Mouse (Mus musculus) urinary bladder, postnatal 14 days (tissue): Measurements from ENCODE around the gene Sept12.

Experiments
- DNase-seq: peaks from one replicate; pipeline ENCODE4 v3.0.0; 2021; ENCODE audit warnings: low spot score

Gene Sept12

GRCm38 (mm10) chr16:4997553-4997952, at the start of gene Sept12:
Sept12 (minus strand) TSS chr16:4997852.
- DNase-seq, result no peak

- DNase-seq, result no peak
Observed at GRCm38 (mm10) chr16:5045322-5045721, 47.7 kb upstream of the Sept12 start.

DNA sequence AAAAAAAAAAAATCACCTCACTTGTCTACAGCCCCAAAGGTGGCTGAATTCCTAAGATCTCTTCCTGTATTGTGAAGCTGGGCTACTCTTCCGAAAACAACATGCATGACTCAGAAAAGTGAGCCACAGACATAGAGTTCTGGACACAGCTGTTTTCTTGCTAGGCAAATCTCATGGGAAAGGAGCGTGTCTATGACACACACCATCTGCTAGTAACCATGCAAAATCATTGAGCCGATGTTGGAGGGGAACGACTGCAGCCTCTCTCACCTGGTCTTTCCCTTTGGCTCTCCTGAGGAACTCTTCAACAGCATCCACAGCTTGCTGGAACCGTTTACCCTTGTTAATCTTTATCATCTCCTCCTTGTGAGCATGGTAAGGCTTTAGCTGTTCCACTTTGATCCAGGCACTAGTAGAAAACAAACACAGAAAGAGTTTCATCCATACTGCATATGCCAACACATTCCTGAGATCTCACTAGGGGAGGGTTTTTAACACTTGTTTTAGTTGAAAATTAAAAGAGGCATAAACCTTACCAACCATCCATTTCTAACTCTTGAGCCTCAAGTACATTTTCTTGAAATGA, 39.1 kb upstream of the Sept12 start:
- DNase-seq, result no peak

- DNase-seq, result no peak
Observed at GRCm38 (mm10) chr16:5035591-5035990, 37.9 kb upstream of the Sept12 start.

DNA sequence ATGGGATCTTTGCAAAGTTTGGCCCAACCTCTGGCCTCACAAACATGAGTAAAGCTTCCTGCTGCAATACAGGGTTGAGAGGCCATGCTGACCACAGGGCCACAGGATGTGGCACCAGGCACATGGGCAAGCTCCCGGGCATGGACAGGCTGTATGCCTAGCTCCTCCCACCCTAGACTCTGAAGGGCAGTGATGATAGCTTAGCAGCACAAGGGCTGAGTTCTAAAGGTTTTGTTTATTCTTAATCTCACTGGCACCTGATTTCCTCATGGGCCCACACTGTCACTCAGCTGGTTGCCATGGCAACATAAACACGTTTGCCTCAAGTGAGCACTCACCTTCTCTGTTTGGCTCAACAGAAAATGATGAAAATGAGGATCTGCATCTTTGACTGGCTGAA, 32.2 kb upstream of the Sept12 start:
- no peak for DNase-seq

- DNase-seq, result no peak
Observed at GRCm38 (mm10) chr16:5024021-5024420, 26.4 kb upstream of the Sept12 start.

DNA sequence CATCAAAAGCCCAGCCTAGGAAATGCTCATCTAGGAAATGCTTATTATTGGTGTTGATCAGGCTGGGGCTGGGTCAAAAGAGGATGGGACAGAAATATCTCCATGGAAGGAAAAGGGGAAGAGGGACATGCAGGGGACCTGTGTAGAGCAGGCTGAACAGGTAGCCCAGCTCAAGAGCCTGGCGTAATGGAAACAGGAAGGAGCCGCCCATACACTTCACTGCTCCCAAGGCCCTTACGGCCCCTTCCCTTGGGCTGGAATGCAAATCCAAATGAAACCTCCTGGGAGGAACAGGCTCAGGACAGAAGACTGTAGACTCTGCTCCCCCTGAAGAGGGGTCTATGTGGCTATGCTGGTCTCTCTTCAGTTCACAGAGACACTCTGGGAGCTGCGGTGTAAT, 16.9 kb upstream of the Sept12 start:
- no peak for DNase-seq

DNA sequence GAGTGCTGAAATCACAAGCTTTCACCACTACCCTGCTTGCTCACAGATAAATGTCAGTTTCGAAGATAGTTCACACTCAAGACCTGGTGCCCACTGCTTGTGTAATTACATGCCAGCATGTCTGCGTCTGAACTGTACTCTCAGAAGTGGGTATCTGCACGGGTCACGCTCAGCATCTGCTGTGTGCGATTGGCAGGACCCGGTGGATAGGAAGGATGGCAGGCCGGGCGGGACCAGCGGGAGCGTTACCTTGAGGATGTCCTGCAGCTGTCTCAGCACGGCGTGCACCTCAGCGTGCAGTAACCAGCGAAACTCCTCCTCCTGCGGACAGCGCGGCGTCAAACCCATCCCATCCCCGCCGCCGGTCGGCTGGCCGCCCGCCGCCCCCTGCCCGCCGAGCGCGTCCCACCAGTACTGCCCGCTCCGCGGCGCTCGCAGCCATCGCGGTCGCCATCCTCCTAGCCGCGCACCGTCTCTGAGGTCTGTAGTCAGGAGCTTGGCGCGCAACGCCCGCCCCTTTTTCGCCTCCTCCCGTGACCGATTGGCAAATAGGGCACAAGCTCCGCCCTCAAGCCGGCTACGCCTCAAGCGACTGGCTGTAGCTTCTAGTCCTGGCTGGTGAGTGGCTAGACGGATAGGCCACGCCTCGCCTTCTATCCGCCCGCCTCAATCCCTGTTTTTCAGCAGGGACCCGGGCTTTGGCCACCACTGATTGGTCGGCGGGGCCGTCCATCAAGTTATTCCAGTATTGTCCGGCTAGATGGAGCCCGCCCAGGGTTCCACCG, 15.6 kb upstream of the Sept12 start, which contains the start of gene Rogdi:
Gene Rogdi, minus strand, starts transcription at position 500 of the 785 bp plus-strand sequence.
- peak; percentile 99 for DNase-seq

- no peak for DNase-seq
Observed at GRCm38 (mm10) chr16:5012036-5013005, 14.7 kb upstream of the Sept12 start.

GRCm38 (mm10) chr16:5011285-5011684, 13.6 kb upstream of the Sept12 start:
- DNase-seq, result no peak

GRCm38 (mm10) chr16:5010371-5010935, 12.8 kb upstream of the Sept12 start:
- no peak for DNase-seq

GRCm38 (mm10) chr16:5008076-5008475, 10.4 kb upstream of the Sept12 start:
- DNase-seq, result no peak

- DNase-seq, result no peak
Observed at GRCm38 (mm10) chr16:5007492-5007891, 9.8 kb upstream of the Sept12 start.

GRCm38 (mm10) chr16:5007067-5007466, 9.4 kb upstream of the Sept12 start, which contains the start of gene Smim22:
Smim22 (plus strand) TSS chr16:5007288.
- peak; percentile 78 for DNase-seq

DNA sequence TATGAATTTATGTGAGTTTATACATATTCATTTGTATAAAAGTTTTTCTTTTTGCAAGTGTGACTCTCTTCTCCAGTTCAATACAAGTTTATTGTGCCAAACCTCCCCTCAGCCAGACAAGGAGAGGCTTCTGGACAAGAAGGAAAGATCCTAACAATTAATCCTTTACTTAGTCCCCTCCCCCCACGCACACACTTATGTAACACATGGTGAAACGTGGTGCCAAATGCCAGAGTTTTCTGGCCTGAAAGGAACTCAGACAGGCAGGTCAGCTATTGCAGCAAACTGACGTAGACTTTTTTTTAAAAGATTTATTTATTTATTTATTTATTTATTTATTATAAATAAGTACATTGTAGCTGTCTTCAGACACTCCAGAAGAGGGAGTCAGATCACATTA, 3.0 kb upstream of the Sept12 start:
- DNase-seq, result no peak

DNA sequence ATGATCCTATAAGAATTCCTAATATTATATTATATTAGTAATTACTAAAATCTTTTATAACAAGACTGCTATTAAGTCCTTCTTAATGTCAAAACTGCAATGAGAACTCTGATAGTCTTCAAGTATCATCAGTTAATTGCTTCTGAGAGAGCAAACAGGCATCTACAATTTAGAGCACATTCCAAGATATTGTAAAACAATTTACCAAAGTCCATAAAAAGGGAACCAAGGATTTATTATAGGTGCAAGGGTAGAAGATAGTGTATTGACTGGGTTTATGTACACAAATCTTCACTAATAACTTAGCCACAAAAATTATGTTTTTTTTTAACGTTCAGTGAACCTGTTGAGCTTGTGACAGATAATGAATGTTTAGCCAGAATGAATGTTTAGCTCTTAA, 1.3 kb upstream of the Sept12 start:
- no peak for DNase-seq

DNA sequence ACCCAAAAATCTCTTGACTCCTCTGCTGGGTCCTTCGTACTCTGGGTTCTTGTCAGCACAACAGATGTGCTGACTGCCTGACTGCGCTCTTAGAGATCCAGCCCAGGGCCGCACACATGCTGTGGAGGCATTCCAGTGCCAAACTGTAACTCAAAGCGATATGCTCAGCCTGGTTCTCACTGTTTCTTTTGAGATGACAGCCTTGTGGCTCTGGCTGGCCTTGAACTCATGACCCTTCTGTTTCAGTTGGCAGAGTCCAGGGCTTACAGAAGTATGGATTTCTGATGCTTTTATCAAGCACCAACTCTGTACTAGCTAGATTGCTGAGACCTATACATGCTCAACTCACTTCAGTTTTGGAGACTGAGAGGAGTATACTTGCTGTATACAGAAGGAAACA, 4.4 kb downstream of the Sept12 start:
- no peak for DNase-seq

- no peak for DNase-seq
Observed at GRCm38 (mm10) chr16:4984717-4985116, 12.9 kb downstream of the Sept12 start.

- DNase-seq, result peak; percentile 25
Observed at GRCm38 (mm10) chr16:4979755-4980380, 17.8 kb downstream of the Sept12 start.

- DNase-seq, result no peak
Observed at GRCm38 (mm10) chr16:4978275-4979051, 19.2 kb downstream of the Sept12 start.

GRCm38 (mm10) chr16:4976180-4976579, 21.5 kb downstream of the Sept12 start:
- DNase-seq, result no peak
